Mouse (Mus musculus): ENCODE measurements around the gene Sel1l3. TPM values are rescaled to one million over a fixed set of nuclear protein-coding genes. Genes with fewer than 3 reads are reported as not detected.

Gene Sel1l3
- total and polyA plus RNA-seq, 3 experiments, result 0.89 to 2.0 (median 0.95) TPM

DNA sequence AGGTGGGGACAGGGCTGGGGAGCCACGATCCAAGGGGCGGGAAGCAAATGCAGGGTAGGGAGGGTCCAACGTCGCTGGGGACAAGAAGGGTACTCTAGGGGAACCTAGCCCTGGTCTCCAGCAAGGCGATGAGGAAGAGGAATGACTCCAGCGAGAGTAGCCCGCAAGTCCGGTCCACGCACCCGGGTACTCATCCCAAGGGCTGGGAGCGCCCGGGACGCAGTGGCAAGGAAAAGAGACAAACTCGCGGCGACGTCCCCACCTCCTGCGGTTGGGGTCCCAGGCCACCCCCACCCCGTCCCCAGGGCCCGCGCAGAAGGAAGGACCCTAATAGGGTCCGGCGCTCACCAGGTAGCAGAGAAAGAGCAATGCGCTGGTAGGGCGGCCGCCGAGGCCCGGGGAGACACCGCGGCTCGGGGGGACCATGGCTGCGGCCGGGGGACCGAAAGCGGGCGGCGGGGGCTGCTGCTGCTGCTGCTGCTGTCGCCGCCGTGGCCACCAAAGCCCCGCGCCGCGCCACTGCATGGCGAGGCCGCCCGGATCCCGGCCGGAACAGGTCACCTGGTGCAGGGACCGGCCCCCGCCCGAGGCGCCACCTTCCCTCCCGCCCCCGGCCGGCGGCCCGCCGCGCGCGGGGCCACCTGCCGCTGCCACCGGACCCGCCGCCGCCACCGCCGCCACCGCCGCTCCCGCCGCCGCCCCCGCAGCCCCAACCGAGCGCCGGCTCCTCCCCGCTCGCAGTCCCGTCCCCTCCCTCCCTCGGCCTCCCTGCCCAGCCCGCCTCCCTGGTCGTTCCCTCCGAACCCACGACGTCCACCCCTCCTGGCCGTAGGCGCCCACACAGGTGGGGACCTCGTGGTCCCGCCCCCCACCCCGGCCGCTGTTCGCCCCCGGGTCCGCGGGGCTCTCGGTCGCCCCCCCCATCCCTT, 681 bp downstream of the Sel1l3 start:
- peak; percentile 59 for DNase-seq

DNA sequence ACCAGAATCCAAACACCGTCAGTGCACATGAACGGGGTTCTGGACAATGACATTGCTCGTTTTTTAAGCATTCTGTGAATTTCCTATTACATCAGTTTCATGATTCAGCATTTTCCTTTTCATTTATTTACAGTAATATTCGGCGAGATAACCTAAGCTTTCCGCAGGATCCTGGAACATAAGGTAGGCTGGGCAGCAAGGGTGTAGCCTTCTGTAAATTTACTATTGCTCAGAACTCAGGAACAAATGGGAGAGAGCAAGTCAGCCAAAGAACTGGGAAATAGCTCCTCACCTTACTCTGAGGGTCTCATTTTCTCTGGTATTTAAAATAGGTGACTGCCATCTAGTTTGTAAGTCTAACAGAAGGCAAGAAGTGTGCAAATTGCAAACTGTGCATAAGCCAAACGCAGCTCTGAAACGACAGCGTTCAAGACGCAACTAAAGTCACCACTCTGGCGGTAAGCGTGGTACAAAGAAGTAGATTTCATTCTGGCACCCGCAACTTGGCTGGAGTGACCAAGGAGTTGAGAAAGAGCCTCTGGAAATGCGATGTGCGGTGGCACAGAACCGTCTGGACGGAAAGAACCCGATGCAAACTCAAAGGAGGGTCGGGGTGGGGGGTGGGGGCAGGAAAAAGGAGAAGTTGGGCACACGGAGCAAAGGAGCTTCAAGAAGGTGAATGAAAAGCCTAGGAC, 1.5 kb downstream of the Sel1l3 start:
- DNase-seq, result no peak

DNA sequence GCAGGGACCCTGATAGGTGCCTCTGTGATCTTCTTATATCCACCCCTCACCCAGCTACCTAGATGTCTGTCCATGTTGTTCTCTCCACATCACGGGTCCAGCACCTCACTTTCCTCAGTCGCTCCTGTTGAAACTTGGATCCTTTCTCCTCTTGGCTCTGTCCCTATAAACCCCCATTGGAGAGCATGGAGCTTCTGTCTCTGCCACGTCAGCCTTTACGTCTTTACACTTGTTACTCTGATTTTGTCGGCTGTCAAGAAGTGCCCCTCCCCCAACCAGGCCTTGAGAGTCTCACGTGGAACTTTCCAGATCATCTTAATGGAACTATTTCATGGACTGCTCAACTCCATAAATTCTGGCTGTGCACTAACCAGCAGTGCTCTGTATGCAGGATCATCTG, 2.5 kb downstream of the Sel1l3 start:
- no peak for DNase-seq

DNA sequence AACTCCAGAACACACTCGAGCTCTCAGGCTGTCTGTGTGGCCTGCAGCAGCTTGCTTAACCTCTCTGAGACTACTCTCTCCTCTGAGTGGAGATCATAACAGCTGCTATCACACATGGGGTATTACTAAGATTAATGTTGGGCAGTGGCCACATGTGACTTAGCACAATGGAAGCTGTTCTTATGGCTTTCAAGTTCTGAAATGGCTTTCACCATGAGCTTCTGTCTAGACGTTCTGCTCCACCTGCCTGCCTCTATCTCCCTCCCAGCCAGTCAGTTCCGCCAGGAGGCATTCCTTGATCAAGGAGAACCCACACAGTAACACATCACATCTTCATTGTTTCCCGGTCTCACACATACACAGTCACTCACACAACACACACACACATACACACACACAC, 3.2 kb downstream of the Sel1l3 start:
- no peak for DNase-seq

DNA sequence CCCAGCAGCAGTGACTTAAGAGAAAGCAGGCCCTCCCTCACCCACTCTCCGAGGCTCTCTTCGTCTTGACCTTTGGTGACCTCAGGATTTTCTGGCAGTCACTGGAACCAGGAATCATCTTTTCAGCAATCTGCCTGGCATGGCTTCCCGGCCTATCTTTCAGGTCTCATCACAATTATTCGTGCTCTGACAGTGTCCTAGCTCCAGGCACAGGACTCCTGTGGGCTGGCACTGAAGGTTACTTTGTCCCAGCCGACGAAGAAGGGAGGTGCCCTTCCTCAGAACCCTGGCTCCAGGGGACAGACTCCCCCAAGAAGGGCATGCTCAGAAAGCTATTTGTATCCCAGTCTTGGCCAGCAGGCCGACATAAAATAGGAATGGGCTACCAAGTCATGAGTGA, 4.0 kb downstream of the Sel1l3 start:
- DNase-seq, result no peak

DNA sequence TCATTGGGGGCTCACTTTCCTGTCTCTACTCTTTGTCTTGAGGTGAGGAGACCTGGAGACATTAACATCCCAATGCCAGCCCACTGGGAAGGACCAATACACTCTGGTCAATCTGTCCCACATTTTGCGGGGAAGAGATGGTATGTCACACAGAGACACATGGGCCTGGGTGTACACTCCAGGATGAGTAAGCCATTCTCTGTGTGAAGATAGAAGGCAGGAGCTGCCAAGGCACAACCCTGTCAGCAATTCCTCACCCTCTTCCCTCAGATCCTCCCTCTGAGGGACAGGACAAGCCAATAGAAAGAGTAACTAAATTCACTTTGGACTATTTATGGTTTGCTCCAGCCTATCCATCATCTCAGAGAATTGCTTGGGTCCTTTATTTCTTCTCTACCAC, 5.0 kb downstream of the Sel1l3 start:
- no peak for DNase-seq

DNA sequence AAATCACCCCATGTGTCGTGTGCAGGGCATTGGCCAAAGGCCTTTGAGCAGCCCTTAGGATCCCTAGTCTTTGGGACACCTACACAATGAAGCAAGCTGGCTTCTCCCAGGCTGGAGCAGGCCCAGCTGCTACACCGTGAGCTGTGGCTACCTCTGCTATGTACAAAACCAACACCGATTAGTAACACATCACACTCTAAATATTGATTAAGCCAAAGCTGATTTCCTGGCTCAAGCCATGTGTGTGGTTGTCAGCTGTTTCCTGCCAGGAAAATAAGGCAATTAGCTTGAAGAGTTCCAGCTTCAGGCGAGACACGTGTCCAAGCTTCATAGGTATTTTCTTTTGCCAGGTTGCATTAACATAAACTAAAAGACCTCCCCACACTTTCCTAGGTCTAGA, 7.2 kb downstream of the Sel1l3 start:
- no peak for DNase-seq

DNA sequence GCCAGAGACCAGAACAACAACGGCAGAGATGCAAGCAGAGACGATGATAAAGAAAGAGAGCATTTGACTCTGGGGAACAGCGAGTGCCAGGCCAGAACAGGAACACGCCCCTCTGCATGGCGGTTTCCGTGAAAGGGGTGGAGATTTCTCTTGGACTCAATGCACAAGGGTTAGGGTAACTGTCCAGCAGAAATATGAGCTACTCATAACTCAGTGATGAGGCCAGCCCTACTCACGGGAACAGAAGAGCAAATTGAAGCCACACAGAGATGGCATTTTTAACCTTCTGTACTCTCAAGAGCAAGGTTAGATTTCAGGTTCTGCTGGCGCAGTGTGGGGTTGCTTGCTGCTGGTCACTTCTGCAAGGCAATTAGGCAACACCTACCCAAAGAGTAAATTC, 11.0 kb downstream of the Sel1l3 start:
- no peak for DNase-seq

DNA sequence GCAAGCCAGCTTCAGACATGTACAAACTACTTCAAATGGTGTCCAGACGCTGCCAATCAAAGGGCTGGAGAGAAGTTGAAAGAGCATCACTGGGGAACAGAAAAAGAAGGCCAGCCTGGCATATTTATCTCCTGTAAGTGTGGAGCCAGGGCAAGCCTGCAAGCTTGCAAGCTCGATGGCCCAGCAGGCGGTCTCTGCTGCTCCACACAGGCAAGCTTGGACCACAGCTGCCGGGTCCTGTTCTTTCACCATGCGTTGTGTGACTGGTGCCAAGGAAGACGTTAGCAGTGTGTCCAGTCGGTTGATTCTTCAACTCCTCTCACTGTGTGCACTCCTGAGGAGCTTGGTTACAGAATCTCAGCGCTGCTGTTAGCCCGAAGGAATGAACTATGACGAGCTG, 12.9 kb downstream of the Sel1l3 start:
- DNase-seq, result no peak

DNA sequence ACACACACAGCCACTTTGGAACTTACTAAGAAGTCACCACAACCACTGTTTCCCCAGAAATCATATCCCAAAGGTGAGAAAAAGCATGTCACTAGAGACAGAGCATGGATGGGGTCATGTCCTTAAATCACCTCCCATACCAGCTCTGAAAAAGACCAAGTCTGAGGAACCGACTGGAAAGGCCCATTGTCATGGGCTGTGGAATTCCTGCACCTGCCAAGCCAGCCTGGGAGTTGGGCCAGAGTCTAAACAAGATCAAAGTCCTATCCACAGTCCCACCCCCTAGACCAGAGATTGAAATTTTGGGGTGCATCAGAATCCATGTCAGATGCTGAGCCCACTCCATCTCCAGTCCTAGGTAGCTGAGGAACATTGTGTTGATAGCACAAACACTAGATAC, 15.3 kb downstream of the Sel1l3 start:
- no peak for DNase-seq

DNA sequence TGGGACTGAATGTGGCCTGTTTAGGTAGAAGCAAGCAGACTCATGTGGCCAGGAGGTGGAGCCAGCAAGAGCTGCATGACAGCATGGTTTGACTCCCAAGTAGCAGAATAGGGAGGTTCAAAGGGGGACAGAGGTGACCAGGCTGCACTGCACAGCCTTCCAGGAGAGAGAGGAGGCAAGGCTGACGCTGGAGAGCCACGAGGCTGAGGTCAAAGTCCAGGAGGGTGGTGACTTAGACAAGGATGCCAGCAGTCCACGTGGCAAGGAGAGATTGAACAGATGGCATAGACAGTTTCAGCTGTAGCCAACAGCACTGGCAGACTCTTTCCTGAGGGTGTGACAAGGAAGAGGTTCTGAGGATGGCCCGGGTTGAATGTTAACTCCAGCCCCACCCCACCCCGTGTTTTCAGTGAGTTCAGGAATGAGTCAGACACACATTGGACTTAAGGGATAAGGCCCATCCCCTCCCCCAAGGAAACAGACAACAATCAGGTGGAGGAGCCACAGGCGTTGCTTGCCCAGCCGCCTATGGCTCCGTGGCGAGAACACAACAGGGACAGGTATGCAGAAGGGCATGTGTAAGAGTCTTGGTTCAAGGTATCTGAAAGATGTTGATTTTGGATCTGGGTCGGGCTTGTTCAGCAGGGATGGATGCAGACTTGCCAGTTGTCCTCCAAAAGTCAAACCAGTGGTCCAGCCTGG, 17.2 kb downstream of the Sel1l3 start:
- DNase-seq, result peak; percentile 10

DNA sequence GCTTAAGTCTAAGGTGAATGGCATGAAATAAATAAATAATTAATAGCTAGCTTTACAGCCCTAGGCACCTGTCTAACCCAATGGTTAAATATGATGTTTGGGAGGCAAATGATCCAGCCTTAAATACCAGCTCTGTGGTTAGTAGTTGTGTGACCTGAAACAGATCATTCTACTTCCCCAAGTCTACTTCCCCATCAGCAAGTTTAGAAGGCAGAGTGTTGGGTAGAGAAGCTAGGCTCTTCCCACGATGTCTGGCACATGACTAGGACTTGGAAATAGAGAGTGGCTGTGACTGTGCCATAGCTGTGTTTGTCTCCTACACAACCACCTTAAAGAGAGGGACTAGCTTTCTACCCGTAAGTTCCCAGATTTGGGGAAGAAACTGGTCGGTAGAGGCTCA, 18.9 kb downstream of the Sel1l3 start:
- DNase-seq, result no peak

DNA sequence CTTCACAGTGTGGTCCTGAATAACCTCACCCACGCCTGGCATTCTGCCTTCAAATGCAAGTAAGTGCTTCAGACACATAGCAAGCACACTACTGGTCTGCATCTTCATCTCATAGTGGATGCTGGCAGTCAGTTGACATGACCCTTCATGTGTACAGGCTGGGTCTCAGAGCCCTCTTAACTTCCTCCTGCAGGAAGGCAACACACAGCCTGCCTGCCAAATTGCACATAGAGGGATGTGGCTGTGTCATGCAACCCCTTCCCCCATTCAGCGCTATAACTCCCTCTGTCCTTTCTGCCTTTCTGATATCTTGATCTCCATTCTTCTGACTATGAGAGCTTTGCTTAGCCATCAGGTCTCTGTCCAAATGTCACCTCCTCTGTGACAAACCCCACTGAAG, 19.3 kb downstream of the Sel1l3 start:
- DNase-seq, result no peak

DNA sequence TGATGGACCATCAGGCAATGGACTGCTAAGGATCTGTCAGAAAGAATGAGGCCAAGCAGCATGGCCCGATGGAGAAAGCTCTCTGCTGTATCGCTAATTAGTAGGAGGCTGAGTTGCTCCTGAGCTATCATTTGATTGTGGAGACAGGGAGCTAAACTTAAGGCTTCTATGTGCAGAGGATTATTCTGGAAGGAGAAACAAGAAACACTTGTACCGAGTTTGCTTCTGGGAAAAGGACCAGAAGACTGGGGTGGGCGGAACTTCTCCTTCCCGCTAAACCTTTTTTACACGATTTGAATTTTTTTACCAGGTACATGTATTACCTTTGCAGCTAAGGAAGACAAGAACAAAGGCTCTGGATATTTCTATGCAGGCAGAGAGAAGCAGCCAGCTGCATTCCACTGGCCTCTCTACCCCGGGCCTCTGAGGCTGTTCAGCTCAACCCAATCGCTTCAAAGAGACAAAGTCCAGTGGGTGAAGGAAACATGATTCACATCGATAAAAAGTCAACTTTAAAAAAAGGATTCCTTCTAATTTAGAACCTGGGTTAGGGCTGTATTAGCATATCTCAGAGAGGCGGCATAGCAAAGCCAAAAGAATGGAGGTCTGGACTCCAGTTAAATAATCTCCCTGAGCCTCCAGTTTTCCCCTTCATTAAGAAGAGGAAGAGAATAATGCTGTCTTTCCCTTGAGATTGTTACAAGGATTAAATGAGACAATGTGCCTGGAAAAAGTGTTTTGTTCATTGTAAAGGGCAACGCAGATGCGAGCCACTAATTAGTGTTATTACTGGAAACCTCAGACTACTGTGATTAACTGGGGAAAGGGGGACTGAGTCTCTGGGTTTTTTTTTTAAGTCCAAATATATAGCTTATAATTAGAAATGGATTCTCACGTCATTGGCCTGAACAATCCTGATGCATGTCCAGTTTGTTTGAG, 20.4 kb downstream of the Sel1l3 start:
- no peak for DNase-seq

DNA sequence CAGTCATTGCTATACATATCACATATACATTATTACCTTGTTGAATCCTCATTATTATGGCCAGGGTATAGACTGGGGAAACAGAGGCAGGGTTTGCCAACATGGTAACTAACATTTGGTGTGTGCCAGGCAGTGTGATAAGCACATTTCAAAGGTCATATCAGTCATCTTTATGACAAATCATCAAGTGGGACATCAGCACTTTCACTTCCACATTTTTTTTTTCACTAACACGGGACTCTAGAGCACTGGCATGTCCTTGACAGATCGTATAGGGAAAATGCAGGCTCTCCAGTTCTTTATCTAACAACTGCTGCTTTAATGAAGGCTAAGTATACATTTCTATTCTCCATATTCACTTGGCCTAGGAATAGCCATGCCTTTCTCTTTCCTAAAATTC, 25.1 kb downstream of the Sel1l3 start:
- no peak for DNase-seq

DNA sequence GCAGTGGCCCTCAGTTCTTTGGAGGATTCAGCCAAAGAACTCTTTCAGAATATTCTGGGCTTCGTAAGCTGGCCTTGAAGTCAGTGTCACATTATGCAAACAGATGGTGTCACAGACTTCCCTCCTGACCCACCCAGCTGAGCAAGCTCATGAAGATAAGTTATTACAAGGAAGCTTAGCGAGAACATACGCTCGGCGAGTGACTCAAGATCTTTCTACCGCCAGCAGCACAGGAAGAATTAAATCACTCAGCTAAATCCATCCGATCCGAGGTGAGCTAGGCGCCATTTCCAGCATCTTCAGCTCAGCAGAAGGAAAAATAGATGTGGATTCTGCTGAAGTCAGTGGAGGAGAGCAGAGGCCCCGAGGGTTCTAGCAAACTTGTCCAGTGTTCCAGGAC, 26.5 kb downstream of the Sel1l3 start:
- peak; percentile 63 for DNase-seq

DNA sequence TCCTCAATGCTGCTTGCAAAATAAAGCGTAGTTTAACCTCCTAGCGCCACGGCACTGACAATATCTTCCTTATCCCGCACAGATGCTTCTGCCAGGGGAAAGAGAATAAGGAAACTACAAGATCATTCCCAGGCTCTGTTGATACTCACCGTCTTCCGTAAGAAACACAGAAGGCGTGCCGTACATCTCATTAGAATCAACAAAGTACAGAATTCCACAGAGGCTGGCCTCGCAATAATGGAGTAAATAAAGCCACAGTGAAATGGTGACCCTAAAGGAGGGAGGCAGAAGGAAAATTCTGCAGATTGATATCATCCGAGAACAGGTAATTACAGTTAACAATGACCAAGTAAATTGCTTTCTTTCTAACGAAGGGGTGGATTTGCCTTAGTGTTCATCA, 27.9 kb downstream of the Sel1l3 start:
- no peak for DNase-seq

DNA sequence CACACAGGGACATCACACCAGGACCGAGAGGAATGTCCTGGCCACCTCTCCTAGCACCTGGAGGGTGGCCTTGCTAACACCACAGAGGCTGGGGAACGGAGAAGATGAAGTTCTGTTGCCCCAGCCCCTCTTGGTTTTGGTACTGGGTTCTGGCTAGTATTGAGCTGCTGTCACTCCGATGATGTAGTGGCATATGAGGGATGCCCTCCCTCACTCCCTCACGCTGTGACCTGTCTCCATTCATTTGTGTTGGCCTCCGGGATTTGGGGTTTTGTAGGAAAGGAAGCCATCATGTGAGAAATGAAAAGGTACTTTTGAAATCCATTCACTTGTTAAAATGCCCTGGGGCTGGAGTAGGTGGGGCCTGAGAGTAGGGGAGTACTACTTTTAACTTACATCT, 33.8 kb downstream of the Sel1l3 start:
- DNase-seq, result no peak

DNA sequence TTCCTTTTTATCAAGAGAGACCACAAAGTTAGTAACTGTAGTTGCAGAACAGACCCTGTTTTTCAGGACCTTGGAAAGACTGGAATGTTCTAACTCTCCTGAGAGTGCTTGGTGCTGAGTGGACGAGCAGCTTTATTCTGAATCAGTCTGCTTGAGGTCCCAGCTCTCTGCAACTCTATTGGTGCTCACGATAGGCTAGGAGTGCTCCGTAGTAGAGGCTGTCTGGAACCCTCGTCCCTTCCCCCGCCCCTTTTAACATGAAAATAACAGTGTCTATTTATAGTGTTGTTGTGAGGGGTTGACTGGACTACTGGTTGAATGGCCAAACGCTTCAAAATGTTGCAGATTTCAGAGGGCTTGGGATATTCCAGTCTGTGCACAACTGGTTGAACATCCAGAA, 37.0 kb downstream of the Sel1l3 start:
- DNase-seq, result no peak

DNA sequence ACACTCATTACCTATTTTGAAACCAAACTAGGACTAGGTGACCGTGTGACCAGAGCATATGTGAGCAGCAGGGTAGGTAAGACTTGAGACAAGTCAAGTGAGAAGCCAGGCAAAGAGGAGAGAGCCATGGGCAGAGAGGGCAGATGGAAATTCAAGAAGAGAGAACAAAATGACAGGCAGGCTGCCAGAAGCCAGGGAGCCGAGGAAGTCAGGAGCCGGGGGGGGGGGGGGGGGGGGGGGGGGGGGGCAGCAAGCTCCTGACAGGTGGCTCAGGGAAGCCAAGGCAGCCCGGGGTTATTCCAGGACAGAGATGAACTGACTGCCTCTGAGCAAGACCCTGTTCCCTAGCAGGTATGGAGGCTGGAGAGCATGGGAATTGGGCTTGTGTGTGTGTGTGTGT, 37.7 kb downstream of the Sel1l3 start:
- DNase-seq, result no peak

DNA sequence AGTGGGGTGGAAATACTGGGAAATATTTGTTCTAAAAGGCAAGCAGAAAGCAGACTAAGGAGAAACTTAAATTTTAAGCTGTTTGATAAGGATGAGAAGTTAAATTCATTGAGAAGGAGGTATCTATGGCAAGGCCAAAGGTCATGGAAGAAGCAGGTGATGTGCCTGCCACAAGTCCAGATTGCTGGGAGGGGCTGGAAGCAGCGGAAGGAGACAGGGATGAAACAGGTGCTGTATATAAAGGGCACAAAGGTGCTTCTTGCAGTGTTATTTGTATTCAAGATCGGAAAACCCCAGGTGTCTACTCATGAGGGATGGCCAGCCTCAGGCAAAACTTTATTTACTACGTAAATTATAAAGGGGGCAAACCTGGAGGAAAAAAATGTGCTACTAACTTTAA, 38.5 kb downstream of the Sel1l3 start:
- DNase-seq, result no peak

DNA sequence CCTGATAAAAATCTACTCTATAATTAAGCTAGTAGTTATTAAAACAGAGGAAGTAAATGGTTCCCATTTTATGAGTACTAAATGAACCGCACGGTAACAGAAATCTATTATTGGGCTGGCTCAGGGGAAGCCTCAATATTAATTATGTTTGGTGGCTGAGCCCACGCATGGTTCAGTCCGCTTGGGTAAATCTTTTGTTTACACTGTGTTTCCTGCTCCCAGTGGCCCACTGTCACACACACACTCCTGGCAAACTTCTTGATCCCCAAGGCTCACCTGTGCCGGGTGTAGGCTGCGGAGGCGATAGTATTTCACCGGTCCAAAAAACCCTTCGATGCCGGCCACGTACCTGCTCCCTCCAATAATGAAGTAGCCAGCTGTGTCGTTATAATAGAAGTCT, 39.3 kb downstream of the Sel1l3 start:
- no peak for DNase-seq
